Mouse (Mus musculus): ENCODE data around the gene Bcl10.

DNA sequence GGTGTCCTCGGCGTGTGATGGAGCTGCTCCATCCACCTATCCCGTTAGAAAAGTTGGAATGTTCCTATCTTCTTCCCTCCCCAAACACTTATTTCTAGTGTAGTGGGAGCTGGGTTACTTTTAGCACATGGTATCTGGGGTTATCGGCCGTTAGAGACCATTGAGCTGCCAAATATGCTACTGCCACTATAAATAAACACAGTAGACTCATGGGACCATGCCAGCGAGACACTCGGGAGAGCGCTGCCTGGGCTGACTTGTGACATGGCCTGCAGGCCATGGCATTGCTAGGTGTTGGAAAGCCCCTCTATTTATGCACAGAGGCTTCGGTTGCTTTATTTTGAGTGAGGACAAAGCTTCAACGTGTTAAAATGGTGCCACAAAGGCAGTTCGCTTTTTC lies 24.9 kb upstream of the Bcl10 start:
- TF ChIP-seq POLR2A (IDR thresholded peaks at IDR 0.05; ENCODE audit: borderline replicate concordance, low read depth, low read length) (no peak), CTCF (IDR thresholded peaks at IDR 0.05; ENCODE audit: low read depth, low read length) (no peak)

All from bone marrow macrophage, adult 2 months (primary cell).